Mouse (Mus musculus) layer of hippocampus, adult 8-10 months (tissue): Measurements from ENCODE around the gene Sdk2. TPM values are rescaled to one million over a fixed set of nuclear protein-coding genes. Genes with fewer than 3 reads are reported as not detected.

ENCODE experiments used
- DNase-seq, 2 experiments: peaks; one replicate each; pipeline ENCODE4 v3.0.0; 2022; ENCODE audit warnings: low spot score in 2 of 2
- total RNA-seq, 4 experiments: library from RNA; stranded (reverse); gene quantifications; 2 replicates each; pipeline ENCODE4 v1.2.4; 2022

The Sdk2 gene
- total RNA-seq, 4 experiments from 2014 or later, result 16.1 to 22.7 (median 21.2) TPM

DNA sequence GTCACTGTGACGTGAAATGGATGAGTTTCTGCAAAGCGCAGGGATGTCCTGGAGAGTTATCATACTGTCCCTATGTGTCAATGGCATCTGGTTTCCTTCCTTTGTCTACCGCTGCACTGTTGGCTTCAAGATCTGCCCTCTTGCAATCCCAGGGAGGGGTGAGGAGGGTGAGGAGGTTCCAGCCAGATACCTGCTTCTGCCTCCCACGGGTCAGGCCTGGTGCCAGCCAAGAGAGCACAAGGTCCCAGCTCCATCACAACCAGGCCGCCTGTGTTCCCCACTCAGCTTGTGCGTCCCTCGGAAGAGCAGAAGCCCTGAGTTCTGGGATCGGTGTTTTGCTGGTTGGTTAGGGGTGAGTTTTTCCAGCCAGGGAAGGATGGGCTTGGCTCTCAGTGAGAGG is 299.6 kb downstream of the Sdk2 start:
- no peak for DNase-seq

DNA sequence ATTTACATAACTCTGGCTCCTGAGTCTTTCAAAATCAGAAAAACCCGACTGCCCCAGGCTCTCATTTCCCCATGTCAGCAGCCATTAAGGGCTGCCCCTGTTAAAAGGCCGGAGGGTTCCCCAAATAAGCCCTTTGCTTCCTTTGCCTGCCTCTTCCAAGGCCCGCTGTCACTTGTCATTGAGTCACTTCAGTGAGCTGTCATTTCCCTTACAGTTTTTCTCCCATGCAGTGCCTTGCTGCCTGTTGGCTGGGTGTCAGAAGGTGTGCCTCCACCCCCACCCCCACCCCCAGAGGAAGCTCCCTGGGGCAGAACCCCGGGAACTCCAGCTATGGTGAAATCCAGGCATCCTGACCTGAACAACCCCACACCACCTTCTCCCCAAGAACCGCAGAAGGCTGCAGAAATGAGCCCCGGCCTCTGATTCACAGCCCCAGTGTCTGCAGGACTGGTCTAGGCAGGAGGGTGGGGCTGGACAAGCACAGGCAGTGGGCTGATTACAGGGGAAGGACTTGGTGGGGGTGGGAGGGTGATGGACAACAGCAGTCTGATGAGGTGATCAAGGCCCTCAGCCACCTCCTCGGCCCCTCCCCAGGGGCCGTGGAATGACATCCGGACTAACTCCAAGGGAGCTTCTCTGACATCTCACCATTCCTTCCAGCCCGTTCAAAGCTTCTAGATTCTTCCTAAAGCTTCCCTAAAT is 300.4 kb downstream of the Sdk2 start:
- DNase-seq, result no peak

DNA sequence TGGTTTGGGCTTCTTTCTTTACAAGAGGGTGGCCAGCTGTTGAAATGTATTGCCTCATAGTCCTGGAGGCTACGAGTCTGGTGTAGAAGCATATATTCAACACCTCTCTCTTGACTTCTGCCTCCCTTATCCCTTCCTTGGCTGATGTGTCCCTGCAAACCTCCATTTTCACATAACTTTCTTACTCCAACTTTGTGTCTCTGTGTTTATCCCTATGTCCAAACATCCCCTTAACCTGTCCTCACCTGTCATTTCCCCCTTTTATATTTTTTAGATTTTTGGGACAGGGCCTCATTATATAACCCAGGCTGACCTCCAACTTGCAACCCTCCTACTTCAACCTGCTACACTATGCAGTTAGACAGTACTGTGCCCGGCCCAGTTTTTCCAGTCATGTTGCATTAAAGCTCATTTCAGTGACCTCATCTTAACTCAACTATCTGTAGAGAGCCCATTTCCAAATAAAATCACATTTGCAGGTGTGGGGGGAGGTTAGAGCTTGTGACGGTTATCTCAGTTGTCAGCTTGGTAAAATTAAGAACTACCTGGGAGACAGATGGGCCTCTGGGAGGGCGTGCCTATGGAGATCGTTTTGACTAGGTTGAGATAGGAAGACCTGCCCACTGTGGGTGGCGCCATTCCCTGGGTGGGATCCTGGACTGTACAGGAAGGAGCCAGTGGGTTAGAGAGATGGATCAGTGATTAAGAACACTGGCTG is 302.6 kb downstream of the Sdk2 start:
- DNase-seq, result no peak

DNA sequence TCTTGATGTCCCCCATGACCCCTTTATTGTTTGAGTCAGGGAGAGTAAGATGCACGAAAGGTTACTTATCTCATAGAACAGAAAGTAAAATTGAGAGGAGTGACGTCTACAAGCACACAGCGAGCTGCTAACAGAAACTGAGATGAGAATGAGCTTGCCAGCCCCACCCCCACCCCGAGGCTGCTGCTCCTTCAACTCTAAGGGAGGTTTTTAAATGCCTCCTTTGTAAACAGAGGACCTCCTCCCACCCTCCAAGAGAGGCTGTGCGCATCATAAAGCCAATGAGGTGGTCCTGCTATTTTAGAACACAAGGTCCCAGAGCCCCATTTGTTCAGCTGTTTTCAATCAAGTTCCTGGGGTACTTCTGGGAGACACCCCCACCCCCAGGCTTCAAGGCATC is 303.4 kb downstream of the Sdk2 start:
- no peak for DNase-seq

DNA sequence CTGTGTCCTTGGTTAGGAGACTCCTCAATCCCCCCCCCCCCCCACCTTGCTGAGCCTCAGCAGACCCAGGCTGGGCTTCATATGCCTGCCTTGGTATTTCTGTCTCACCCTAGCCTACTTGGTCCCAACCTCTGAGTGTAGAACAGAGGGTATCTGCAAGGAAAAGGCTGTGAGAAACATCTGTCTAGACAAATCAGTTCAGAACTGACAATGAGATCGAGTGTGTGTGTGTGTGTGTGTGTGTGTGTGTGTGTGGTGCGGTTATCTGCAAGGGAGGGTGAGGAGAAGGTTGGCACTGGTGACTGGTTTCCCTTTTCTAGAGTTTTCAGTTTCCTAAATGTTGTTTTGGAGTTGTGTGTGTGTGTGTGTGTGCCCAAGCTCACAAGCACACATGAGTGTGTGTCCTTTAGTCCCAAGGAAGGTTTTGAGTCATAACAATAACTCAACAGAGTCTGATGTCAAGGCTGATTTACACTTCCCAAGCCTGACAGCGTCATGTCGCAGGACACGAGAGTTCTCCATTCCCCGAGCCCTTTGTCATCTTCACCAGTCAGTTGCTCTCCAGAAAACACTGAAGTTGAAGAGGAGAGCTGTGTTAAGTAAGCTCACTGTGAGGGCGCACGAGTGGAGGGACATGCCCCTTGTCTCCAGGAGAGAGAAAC is 304.6 kb downstream of the Sdk2 start:
- DNase-seq, result no peak

DNA sequence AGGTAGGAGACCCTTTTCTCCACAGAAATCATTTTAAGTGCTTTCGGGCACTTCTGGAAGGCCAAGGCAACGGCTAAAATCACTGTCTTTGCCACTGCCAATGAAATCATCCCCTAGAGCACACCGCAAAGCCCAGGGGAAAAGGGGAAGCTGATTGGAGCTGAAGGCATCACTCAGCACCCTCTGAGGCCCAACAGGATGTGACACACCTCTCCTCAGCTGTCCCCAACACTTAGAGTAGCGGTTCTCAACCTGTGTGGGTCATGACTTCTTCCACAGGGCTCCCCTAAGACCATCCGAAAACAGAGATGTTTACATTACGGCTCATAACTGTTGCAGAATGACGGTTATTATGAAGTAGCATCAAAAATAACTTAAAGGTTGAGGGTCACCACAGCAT is 305.2 kb downstream of the Sdk2 start:
- no peak for DNase-seq

DNA sequence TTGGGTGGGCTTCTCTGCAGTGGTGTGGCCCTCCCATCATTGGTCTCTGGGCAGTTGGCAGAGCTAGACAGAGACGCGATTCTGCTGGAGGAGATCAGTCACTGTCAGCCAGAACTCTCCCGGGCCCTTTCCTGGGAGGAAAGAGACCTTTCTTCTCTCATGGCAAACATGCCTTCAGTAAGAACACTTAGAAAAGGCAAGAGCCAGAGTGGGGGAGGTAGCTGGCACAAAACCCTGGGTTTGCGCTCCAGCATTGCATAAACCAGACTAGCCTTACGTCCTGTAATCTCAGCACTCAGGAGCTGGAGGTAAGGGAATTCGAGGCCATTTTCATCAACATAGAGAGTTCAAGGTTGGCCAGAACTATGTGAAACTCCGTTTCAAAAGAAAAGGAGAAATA is 306.4 kb downstream of the Sdk2 start:
- no peak for DNase-seq

DNA sequence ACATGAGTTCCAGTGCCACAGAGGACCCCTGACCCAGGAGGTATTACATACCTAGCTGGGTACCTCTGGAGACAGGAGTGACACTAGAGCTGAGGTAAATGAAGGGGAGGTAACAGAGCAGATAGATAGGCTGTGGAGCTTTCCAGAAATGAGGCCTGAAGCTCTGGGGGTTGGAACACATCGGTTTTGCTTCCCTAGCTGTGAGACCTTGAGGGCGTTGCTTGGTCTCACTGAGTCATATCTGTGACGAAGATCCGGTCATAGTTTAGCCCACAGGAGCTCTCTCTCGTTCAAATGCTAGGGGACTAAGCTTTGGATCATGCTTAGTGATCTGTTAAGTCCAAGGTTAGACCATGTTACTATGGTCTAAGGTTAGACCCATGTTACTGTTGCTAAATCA is 308.0 kb downstream of the Sdk2 start:
- DNase-seq, result no peak

DNA sequence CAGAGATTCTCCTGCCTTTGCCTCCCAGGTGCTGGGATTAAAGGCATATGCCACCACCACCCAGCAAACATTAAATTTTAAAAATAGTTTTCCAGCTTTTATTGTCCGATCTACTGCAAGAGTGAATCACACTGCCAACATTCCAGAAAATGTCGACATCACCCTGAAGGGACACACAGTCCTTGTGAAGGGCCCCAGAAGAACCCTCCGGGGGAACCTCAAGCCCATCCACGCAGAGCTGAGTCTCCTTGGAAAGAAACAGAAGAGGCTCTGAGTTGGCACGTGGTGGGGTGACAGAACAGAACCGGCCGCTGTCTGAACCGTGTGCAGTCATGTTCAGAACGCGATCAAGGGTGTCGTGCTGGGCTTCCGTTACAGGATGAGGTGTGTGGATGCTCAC is 310.3 kb downstream of the Sdk2 start:
- no peak for DNase-seq

DNA sequence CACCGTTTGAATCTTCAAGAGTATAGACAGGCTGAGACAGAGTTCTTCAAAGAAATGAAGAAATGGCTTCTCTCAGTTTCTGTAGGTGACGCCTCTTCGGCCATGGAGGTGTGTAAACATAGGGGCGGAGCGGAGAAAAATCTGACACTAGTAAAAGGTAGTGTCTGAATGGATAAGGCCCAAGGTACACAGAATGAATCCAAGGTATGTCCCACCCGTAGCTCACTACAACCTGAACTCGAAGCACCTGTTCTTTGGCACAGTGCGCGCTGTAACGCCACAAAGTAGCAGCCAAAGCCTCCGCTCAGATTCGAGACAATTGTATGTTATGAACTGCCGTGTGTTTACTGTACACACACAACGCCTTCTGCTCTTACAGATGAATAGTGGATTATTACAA is 311.0 kb downstream of the Sdk2 start:
- DNase-seq, result no peak

DNA sequence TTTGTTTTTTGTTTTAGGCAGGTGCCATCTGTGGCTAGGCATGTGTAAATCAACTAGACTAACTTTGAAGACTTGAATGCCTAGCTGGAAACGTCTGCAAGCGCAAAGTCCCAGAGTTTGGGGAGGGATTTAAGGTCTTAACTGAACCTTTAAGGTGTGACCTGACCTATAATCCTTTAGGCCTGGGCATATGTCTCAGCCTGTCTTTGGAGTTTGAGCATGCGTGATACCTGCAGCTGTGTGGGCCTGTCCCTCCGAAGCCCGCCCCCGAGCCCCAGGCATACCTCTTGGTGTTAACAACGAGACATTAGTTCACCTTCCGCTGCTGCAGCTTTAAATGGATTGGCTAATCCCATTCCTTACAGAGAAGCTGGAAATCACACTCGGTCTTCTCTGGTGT is 312.0 kb downstream of the Sdk2 start:
- no peak for DNase-seq

DNA sequence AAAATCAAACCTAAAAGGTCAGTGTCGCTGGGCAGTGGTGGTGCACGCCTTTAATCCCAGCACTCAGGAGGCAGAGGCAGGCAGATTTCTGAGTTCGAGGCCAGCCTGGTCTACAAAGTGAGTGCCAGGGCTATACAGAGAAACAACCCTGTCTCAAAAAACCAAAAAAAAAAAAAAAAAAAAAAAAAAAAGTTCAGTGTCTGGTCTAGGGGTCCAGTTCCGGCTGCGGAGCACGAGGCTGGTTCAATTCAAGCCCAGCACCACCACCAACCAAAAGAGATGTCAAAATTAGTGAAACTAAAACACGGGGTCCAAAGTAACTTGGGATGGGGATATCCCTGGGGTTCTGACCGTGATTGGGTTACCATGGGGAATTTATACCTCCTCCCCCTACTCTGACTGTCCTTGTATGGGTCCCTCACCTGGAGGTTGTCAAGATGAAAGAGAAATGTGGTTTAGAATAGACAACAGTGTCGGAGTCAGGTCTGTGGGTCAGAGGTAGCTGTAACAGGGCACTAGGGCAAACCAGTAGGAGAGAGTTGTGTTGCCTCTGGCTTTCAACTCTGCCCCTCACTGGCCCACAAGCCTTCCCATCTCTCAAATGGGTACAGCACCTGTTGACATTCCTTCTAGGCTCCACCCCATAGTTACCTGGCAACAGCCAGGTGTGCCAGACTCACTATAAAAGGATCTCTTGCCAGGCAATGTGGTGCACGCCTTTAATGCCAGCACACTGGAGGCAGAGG is 314.0 kb downstream of the Sdk2 start:
- no peak for DNase-seq

DNA sequence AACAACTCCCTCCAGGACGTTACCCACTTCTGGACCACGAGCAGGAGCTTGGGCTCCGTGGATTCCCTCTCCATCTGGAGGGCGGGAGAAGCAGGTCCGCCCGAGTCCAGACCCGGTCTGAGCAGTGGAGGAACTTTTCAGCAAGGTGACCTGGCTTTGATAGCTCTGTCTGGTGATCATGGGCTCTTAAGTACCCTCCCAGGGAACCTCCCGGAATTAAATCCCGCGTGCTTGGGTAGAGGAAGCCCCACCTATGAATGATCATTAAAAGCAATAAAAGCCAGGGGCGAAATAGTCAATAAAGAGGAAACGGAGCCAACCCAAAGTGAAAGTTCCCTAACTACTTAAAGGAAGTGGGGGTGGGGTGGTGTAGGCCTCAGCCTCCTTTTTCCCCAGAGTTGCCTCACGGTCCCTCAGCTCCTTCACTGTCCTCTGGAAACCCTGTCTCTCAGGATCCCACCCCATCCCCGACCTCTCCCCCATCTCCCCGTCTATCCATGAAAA is 314.6 kb downstream of the Sdk2 start:
- no peak for DNase-seq

DNA sequence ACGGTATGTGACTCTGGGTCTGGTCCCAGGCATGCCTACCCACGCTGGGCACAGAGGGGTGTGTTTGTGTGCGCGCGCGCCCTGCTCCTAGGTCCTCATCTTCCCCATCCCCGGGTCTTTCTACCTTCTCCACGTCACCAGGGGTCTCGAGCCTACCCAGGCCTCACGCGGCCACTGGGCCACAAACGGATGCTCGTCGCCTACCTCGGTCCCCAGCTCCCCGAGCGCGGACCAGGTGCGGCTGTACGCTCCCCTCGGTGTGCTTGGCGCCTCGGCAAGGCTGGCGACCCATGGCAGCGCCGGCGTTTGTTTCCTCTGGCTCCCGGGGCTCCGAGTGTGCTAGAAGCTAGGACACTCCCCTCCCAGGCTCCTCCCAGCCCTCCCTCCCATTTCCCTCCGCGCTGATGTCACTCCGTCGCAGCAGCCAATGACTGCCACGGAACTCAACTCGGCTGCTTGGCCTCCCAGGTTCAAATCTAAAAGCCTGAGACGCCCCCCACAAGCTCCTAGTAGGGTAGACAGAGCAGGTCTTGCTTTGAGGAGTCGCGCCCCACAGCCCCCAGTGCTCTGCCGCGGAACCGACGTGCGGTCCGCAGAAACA is 315.3 kb downstream of the Sdk2 start, which contains the start of gene Cdc42ep4:
TSS of gene Cdc42ep4 (minus strand) at position 398 of the 601 bp plus-strand sequence.
- peak; percentile 64 to 71 for DNase-seq

DNA sequence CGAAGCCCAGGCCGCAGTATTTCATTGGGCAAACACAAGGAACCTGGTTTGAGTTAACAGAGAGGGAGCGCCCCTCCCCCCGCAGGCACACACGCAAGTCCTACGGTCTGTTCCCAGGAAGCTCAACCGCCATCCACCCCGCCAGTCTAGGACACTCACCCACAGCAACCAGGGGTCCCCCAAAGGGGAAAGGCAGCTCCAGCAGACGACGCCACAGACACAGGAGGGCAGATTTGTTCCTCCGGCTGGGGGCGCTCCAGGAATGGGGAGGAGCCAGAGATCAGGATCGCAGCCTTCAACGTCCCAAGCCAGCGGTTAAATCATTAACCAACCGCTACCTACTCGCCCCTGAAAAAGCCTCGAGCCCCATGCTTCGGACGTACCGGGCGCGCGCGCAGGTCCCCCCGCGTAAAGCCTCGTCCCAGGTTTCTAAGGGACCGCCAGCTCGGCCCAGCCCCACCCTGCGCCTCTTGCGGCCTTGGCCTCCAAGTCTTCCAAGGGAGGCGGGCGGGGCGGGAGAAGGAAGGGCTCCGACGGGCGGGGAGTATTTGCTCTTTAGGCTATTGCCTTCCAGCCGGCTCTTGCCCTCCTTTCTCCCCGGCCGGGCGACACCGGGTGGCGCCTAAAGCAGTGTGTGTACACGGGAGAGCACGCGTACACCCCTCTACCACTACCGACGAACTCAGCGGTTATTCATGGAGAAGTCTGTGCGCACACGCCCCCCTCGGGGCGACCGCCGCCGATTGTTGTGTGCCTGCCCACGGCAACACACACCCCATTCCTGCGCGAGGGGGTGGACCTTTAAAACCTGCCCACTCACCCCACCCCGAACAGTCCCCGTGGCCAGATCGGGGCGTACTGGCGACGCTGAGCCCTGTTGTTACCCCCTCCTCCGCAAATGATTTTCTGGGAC is 316.0 kb downstream of the Sdk2 start:
- peak; percentile 53 to 66 for DNase-seq

DNA sequence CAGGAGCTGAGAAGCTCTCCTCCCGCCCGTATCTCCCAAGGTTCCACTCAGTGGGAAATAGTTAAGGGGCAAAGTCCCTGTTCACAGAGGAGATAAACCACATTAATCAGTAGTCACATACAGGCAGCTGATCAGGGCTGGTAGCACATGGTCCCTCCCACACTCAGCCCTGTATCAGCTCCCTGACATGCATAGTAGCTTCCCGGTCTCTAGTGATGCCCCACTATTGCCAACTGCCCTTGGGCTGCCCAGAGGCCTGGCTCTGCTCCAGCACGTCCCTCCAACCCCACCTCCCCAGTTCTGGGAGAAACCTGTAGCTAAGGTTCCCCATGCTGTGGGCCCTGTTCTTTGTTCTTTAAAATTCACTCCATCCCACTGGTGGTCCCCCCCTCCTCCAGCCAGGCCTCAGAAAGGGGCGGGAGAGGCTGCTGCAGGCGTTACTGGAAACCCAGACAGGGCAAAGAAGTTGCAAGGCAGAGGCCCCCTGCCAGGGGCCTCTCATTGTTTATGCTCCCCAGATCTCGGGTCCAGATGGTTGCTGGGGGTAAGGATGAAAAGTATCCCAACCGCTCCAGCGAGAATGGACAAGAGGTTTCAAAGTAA is 317.0 kb downstream of the Sdk2 start:
- no peak for DNase-seq

DNA sequence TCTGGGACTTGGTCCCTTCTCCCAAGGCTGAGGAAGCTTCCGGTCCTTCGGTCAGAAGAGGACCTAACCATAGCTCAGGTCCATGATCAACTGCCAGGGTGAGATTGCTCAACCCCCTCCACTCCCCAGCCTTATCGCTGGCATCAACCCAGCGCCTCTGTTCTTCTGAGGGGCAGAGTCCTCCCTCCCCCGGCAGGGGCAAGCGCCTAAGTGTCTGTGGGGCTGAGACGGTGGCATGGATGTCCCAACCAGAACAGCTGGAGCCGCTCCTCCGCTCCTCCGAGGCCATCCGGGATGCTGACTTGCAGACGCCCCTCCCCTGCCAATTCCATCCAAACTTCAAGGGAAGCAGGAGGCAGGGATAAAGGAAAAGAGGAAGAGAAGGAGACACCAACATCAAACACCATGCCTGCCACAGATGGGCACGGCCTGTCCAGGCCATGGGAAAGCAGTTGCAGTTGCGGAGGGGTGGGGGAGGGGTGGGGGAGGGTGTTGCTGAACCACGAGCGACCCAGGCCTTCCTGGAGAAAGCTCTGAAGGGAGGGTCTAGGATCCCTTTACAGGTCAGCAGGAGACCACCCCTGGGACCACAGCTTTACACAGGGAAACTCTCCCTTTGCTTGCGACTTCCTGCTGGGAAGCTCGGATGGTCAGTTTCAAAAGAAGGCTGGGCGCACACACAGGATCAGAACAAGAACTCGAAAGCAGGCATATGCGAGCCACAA is 317.9 kb downstream of the Sdk2 start:
- DNase-seq, result no peak

DNA sequence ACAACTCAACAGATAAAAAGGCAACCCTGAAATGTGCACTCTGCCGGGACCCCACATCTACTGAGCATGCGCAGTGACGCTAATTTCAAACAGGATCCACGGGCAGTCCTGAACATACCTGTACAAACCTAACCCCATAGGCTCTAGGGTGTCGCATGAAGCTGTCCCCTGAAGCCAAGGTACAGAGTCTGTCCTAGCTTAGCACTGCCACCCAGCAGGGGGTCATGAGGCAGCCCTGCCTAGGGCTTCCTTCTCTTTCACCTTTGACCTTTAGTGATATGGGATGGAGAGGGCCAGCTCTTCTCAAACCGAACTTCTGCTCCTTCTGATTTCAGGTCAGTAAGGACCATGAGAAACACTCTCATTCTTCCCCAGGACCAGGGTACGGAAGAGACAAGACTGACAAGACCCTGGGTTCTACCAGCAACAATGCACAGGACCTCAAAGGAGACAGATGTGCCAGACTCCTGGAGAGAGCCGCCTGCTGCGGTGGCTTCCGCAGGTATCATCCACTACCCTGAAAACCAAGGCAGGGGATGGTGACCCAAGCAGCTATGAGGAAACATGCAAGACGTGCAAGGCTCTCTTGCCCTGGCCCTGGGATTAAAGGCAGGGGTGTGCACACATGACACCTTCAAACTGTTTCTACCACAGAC is 319.0 kb downstream of the Sdk2 start:
- no peak for DNase-seq

DNA sequence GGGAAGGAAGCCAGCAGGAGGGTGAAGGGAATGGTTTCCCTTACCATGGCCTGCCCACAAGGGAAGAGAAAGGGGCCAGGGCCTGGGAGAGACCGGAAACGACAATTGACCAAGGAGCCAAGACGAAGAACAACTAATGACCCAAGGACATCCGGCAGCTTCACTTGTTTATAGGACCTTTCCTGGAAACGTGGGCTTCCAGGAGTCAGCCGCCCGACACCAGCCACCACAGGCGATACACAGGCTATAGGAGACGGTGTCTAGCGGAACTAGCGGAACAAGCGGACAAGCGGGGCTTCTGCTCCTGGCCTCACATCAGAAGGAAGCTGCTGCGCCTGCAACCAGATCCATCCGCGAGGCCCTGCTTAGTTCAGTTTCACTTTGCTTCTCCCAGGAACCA is 319.8 kb downstream of the Sdk2 start:
- no peak for DNase-seq
